Mouse (Mus musculus): ENCODE results near the gene E130114P18Rik. TPM values are rescaled to one million over a fixed set of nuclear protein-coding genes. Genes with fewer than 3 reads are reported as not detected.

The E130114P18Rik gene
- polyA plus RNA-seq (2014; fragmentation: Illumina TruSeq; extraction: RNeasy Lipid Tissue Mini Kit (QIAGEN cat#74804); ENCODE audit: low read depth, low replicate concordance): 0.82 TPM

DNA sequence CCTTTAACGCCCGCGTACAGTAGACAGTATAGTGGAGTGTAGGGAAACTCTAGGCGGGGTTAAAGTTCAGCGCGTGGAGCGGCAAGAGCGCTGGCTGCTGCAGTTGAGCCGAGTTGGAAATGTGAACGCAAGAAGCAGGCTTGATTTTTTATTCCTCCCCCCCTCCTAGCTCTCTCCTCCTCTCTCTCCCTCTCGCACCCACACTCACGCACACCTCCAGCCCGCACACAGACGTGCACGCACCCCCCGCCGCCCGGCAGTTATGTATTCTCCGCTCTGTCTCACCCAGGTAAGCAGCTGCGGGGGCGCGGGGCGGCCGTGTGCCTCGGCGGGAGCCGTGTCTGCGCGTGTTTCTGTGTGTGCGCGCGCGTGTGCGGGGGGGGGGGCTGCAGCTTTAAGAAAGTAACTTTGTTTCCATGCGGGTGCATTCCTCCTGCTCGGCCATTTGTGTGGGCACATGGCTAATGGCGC is at the start of gene E130114P18Rik:
Gene E130114P18Rik (minus strand): TSS at position 373 of the 471 bp plus-strand sequence.

DNA sequence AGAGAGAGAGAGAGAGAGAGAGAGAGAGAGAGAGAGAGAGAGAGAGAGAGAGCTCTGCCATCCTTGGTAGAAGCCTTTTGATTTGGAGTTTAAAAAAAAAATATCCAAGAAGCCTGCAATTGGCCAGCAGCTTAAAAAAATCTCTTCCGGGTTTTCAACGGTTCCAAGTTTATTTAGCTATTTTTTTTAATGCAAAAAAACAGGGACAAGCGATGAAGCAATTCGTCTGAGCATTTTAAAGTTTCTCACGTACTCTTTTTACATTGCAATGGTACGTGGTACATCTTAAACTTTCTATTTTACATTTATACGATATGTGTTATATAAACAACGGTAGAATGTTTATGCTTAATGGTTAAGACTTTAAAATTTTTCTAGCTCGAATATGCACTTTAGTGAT is 5.2 kb downstream of the E130114P18Rik start, which contains the start of gene Nfia:
Gene Nfia (plus strand): TSS at position 94 of the 400 bp plus-strand sequence.

Other genes with a start within 250 kb of the E130114P18Rik start
- 43.6 TPM for gene Nfia, start 5.3 kb downstream of the E130114P18Rik start, polyA plus RNA-seq (2014; fragmentation: Illumina TruSeq; extraction: RNeasy Lipid Tissue Mini Kit (QIAGEN cat#74804); ENCODE audit: low read depth, low replicate concordance)